Mouse (Mus musculus) forebrain, embryonic 13.5 days (tissue): Measurements from ENCODE around the gene Ptpn7. TPM values are rescaled to one million over a fixed set of nuclear protein-coding genes. Genes with fewer than 3 reads are reported as not detected.
"Not testable (repeated sequence)": the region's sequence is repeated elsewhere in the genome, so short reads cannot be mapped to it uniquely, and the experiment has no call there.

ENCODE experiments used
- ATAC-seq: fragments of 200-750 bp; cut with Nextera tagmentation; 2 replicates; pipeline ENCODE4 v1.8.0; 2017
- H3K27ac ChIP-seq: fragments of 300-500 bp; sonication (generic); 2 replicates; pipeline ENCODE4 v1.5.1; 2015; ENCODE audit warnings: inconsistent platforms, mild to moderate bottlenecking, moderate library complexity
- H3K27me3 ChIP-seq: fragments of 300-500 bp; sonication (generic); 2 replicates; pipeline ENCODE4 v1.6.1; 2015; ENCODE audit warnings: mild to moderate bottlenecking, inconsistent platforms
- H3K36me3 ChIP-seq: fragments of 300-500 bp; sonication (generic); 2 replicates; pipeline ENCODE4 v1.6.1; 2015; ENCODE audit warnings: mild to moderate bottlenecking, inconsistent platforms; ENCODE audit not compliant: poor library complexity, severe bottlenecking
- H3K4me1 ChIP-seq: fragments of 300-500 bp; sonication (generic); 2 replicates; pipeline ENCODE4 v1.6.1; 2015; ENCODE audit warnings: inconsistent platforms
- H3K4me2 ChIP-seq: fragments of 300-500 bp; sonication (generic); 2 replicates; pipeline ENCODE4 v1.6.1; 2015; ENCODE audit warnings: inconsistent platforms, mild to moderate bottlenecking, moderate library complexity
- H3K4me3 ChIP-seq: fragments of 300-500 bp; sonication (generic); 2 replicates; pipeline ENCODE4 v1.5.1; 2015; ENCODE audit warnings: mild to moderate bottlenecking, inconsistent platforms
- H3K9ac ChIP-seq: fragments of 300-500 bp; sonication (generic); 2 replicates; pipeline ENCODE4 v1.6.1; 2015; ENCODE audit warnings: mild to moderate bottlenecking, inconsistent platforms
- H3K9me3 ChIP-seq: fragments of 300-500 bp; sonication (generic); replicated peaks from 2 replicates; pipeline ENCODE4 v1.6.1; 2016; ENCODE audit warnings: inconsistent platforms
- WGBS: fragments of 180-500 bp; shearing (Covaris S2); methylation state at CpG from one replicate; pipeline ENCODE4 v1.1.7; 2015; 5-methylcytosine and 5-hydroxymethylcytosine counted together
- polyA plus RNA-seq: library from polyadenylated mRNA; unstranded; fragments of >200 nt; fragmentation: Nextera tagmentation; extraction: Ambion mirVana; gene quantifications from 2 replicates; pipeline ENCODE4 v1.2.1, GENCODE M21; 2015

Gene Ptpn7
- polyA plus RNA-seq, 1 experiment from 2014 or later: 0.34 TPM

- Histone ChIP-seq H3K4me3 (no peak overlapping the region), H3K9ac (no peak overlapping the region), H3K9me3 (no peaks in the 10 kb centered on the region), H3K27me3 (no peaks in the 10 kb centered on the region), H3K4me2 (no peak overlapping the region), H3K36me3 (no peaks in the 10 kb centered on the region), H3K27ac (no peak overlapping the region), H3K4me1 (peaks cover 10% of the 10 kb centered on the region)
- no peak for ATAC-seq
- 80% methylated on average over 4 of the region's 4 CpGs for WGBS
These were observed 48.8 kb downstream of the Ptpn7 start for GRCm38 (mm10) chr1:135181275-135181674.

- no peak overlapping the region for H3K4me3 ChIP-seq
- no peak for ATAC-seq
- no peaks in the 10 kb centered on the region for H3K27me3 ChIP-seq
- H3K9me3 ChIP-seq: no peaks in the 10 kb centered on the region
- peaks cover 10% of the 10 kb centered on the region for H3K4me1 ChIP-seq
- H3K9ac ChIP-seq: no peak overlapping the region
- WGBS: 66% methylated on average over 8 of the region's 8 CpGs
- no peak overlapping the region for H3K27ac ChIP-seq
- no peaks in the 10 kb centered on the region for H3K36me3 ChIP-seq
- H3K4me2 ChIP-seq: no peak overlapping the region
These were observed 49.6 kb downstream of the Ptpn7 start for GRCm38 (mm10) chr1:135181880-135182623.

- no peak overlapping the region for H3K27ac ChIP-seq
- peaks cover 10% of the 10 kb centered on the region for H3K4me1 ChIP-seq
- no peaks in the 10 kb centered on the region for H3K27me3 ChIP-seq
- H3K36me3 ChIP-seq: no peaks in the 10 kb centered on the region
- 68% methylated on average over 3 of the region's 3 CpGs for WGBS
- H3K9ac ChIP-seq: no peak overlapping the region
- H3K4me2 ChIP-seq: no peak overlapping the region
- ATAC-seq: no peak
- H3K9me3 ChIP-seq: no peaks in the 10 kb centered on the region
- no peak overlapping the region for H3K4me3 ChIP-seq
These were observed 50.5 kb downstream of the Ptpn7 start for GRCm38 (mm10) chr1:135182975-135183374.

- Histone ChIP-seq H3K4me3 (no peak overlapping the region), H3K4me1 (peaks cover 10% of the 10 kb centered on the region), H3K9me3 (no peaks in the 10 kb centered on the region), H3K9ac (no peak overlapping the region), H3K36me3 (no peaks in the 10 kb centered on the region), H3K27ac (no peak overlapping the region), H3K27me3 (no peaks in the 10 kb centered on the region), H3K4me2 (no peak overlapping the region)
- WGBS: 70% methylated on average over 4 of the region's 4 CpGs
- ATAC-seq: no peak
These were observed 50.9 kb downstream of the Ptpn7 start for GRCm38 (mm10) chr1:135183448-135183847.

GRCm38 (mm10) chr1:135183941-135184570 is 51.6 kb downstream of the Ptpn7 start:
- Histone ChIP-seq H3K9me3 (no peaks in the 10 kb centered on the region), H3K4me1 (peaks cover 10% of the 10 kb centered on the region), H3K27ac (no peak overlapping the region), H3K27me3 (no peaks in the 10 kb centered on the region), H3K4me3 (no peak overlapping the region), H3K36me3 (no peaks in the 10 kb centered on the region), H3K4me2 (no peak overlapping the region), H3K9ac (no peak overlapping the region)
- 81% methylated on average over 11 of the region's 11 CpGs for WGBS
- ATAC-seq: no peak

GRCm38 (mm10) chr1:135185936-135186335 is 53.4 kb downstream of the Ptpn7 start:
- no peak overlapping the region for H3K9ac ChIP-seq
- ATAC-seq: no peak
- H3K27me3 ChIP-seq: no peaks in the 10 kb centered on the region
- H3K4me1 ChIP-seq: peaks cover 10% of the 10 kb centered on the region
- H3K4me2 ChIP-seq: no peak overlapping the region
- H3K4me3 ChIP-seq: no peak overlapping the region
- H3K36me3 ChIP-seq: no peaks in the 10 kb centered on the region
- no peak overlapping the region for H3K27ac ChIP-seq
- no peaks in the 10 kb centered on the region for H3K9me3 ChIP-seq
- 21% methylated on average over 5 of the region's 5 CpGs for WGBS

GRCm38 (mm10) chr1:135186427-135186826 is 53.9 kb downstream of the Ptpn7 start:
- no peak for ATAC-seq
- WGBS: 25% methylated on average over 8 of the region's 8 CpGs
- no peak overlapping the region for H3K4me3 ChIP-seq
- H3K27me3 ChIP-seq: no peaks in the 10 kb centered on the region
- no peak overlapping the region for H3K27ac ChIP-seq
- no peak overlapping the region for H3K4me2 ChIP-seq
- H3K36me3 ChIP-seq: no peaks in the 10 kb centered on the region
- no peaks in the 10 kb centered on the region for H3K9me3 ChIP-seq
- H3K4me1 ChIP-seq: peaks cover 9% of the 10 kb centered on the region
- H3K9ac ChIP-seq: no peak overlapping the region

- H3K4me3 ChIP-seq, H3K27me3 ChIP-seq, H3K27ac ChIP-seq, ATAC-seq, H3K9me3 ChIP-seq, H3K4me2 ChIP-seq, H3K36me3 ChIP-seq, H3K9ac ChIP-seq, H3K4me1 ChIP-seq: not testable (repeated sequence)
- WGBS: 43% methylated on average over 2 of the region's 2 CpGs
These were observed 54.5 kb downstream of the Ptpn7 start for GRCm38 (mm10) chr1:135187016-135187415.

- H3K4me2 ChIP-seq: no peak overlapping the region
- H3K9ac ChIP-seq: no peak overlapping the region
- no peaks in the 10 kb centered on the region for H3K4me1 ChIP-seq
- no peak for ATAC-seq
- 10% methylated on average over 3 of the region's 3 CpGs for WGBS
- no peaks in the 10 kb centered on the region for H3K9me3 ChIP-seq
- H3K4me3 ChIP-seq: no peak overlapping the region
- no peak overlapping the region for H3K27ac ChIP-seq
- no peaks in the 10 kb centered on the region for H3K36me3 ChIP-seq
- H3K27me3 ChIP-seq: no peaks in the 10 kb centered on the region
These were observed 55.7 kb downstream of the Ptpn7 start for GRCm38 (mm10) chr1:135188197-135188596.

GRCm38 (mm10) chr1:135189186-135189585 is 56.7 kb downstream of the Ptpn7 start:
- H3K27me3 ChIP-seq: no peaks in the 10 kb centered on the region
- no peaks in the 10 kb centered on the region for H3K9me3 ChIP-seq
- ATAC-seq: no peak
- H3K9ac ChIP-seq: no peak overlapping the region
- H3K4me3 ChIP-seq: no peak overlapping the region
- 91% methylated on average over 4 of the region's 4 CpGs for WGBS
- H3K4me2 ChIP-seq: no peak overlapping the region
- H3K4me1 ChIP-seq: no peaks in the 10 kb centered on the region
- no peaks in the 10 kb centered on the region for H3K36me3 ChIP-seq
- no peak overlapping the region for H3K27ac ChIP-seq

GRCm38 (mm10) chr1:135194335-135194734 is 61.8 kb downstream of the Ptpn7 start:
- peaks cover 11% of the 10 kb centered on the region for H3K4me1 ChIP-seq
- 54% methylated on average over 5 of the region's 5 CpGs for WGBS
- H3K27me3 ChIP-seq, H3K4me3 ChIP-seq, H3K27ac ChIP-seq, H3K9ac ChIP-seq, ATAC-seq, H3K9me3 ChIP-seq, H3K36me3 ChIP-seq, H3K4me2 ChIP-seq: not testable (repeated sequence)
